Mouse (Mus musculus): ENCODE results near the gene Wwc2. TPM values are rescaled to one million over a fixed set of nuclear protein-coding genes. Genes with fewer than 3 reads are reported as not detected.

Wwc2 gene
- polyA plus RNA-seq, 1 experiment from 2014 or later: 8.0 TPM

DNA sequence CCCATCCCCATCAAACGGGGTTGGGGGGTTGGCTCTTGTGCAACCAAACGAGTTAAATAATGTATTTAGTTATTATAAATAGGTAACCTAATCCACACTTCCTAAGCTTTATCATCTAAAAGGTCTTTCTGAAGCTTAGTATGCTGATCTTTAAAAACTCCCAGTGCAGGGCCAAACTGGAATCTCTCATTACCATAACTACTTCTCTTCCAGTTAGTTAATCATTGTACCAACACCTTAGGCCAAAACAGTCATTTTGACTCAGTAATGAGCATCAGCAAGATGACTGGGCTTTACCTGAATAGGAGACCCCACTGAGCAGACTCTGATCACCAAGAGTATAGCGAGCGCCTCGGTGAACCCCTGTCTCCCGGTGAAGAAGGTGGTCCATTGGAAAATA lies 4.7 kb upstream of the Wwc2 start:
- no peaks in the 10 kb centered on the region for H3K9me3 ChIP-seq (replicated peaks; ENCODE audit: control insufficient read depth, low read length)
- ATAC-seq (ENCODE audit: insufficient read depth, low FRiP score): no peak
- H3K4me1 ChIP-seq (ENCODE audit: control insufficient read depth, insufficient read depth, low read length): peaks cover 13% of the 10 kb centered on the region
- no peak overlapping the region for H3K27ac ChIP-seq (ENCODE audit: low read length)
- H3K4me2 ChIP-seq (ENCODE audit: low read depth, low read length): peak overlapping the region; percentile 52
- no peaks in the 10 kb centered on the region for H3K36me3 ChIP-seq (ENCODE audit: control insufficient read depth, insufficient read depth, low read length)
- H3K4me3 ChIP-seq (replicated peaks; ENCODE audit: low read length): 0 out of 2 replicates have a peak overlapping the region, but pooled peaks have one; percentile 27
- WGBS: 72% methylated on average over 6 of the region's 6 CpGs
- no peak overlapping the region for H3K9ac ChIP-seq (ENCODE audit: low read length)
- H3K27me3 ChIP-seq (ENCODE audit: control insufficient read depth, insufficient read depth, low read length): no peaks in the 10 kb centered on the region

DNA sequence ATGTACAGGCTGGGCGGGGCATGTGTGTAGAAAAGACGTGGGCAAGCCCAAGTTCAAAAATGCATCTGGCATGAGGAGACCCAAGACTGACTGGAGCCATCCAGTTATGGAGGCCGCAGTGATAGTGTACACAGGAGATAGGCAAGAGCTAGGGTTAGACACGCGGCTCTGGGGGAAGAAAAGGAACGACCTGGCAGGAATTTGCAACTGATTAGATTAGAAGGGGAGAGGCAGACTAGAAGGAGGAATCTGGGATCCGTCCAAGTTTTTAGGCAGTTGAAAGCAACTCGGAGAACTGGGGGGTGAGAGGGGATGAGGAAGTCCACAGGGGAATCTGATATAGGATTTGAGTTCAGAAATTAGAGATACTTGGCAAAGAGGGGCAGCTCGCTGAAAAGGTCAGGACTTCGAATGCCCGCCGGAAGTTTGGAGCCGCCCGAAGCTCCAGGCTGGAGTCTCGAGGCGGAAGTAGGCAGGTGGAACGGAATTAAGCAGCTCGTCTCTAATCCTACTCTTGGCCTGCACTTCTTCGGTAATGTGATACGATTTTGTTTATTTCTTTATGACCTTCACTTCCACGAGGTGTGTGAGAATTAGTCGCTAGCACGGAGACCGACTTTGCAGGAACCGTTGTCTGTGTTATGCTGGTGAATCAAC lies 4.0 kb upstream of the Wwc2 start:
- WGBS: 31% methylated on average over 25 of the region's 25 CpGs
- peak overlapping the region; percentile 27 for H3K4me3 ChIP-seq (replicated peaks; ENCODE audit: low read length)
- H3K27me3 ChIP-seq (ENCODE audit: control insufficient read depth, insufficient read depth, low read length): no peaks in the 10 kb centered on the region
- peak overlapping the region; percentile 38; the same call in 1 of the 2 replicates for H3K9ac ChIP-seq (ENCODE audit: low read length)
- no peak overlapping the region for H3K27ac ChIP-seq (ENCODE audit: low read length)
- peak overlapping the region; percentile 52 for H3K4me2 ChIP-seq (ENCODE audit: low read depth, low read length)
- ATAC-seq (ENCODE audit: insufficient read depth, low FRiP score): no peak
- peaks cover 13% of the 10 kb centered on the region for H3K4me1 ChIP-seq (ENCODE audit: control insufficient read depth, insufficient read depth, low read length)
- H3K9me3 ChIP-seq (replicated peaks; ENCODE audit: control insufficient read depth, low read length): no peaks in the 10 kb centered on the region
- no peaks in the 10 kb centered on the region for H3K36me3 ChIP-seq (ENCODE audit: control insufficient read depth, insufficient read depth, low read length)

DNA sequence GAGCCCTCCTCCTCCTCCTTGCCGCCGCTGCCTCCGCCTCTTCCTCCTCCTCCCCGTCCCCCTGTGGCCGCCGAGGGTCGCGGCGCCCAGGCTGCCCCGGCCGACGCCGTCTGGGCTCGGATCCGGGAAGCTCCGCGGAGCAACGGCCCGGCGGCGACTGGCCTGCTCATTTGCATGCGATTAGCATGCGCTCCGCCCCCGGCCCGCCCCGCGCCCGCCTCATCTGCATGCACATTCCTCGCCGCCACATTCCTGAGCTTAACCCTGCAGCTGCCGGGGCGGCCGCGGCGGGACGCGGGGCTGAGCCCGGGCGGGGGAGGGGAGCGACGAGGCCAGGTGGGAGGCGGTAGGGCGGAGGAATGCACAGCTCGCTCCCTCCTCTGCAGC lies 345 bp downstream of the Wwc2 start:
- peak; percentile 95 for ATAC-seq (ENCODE audit: insufficient read depth, low FRiP score)
- Histone ChIP-seq H3K27ac (ENCODE audit: low read length) (peak overlapping the region; percentile 95), H3K27me3 (ENCODE audit: control insufficient read depth, insufficient read depth, low read length) (no peaks in the 10 kb centered on the region), H3K36me3 (ENCODE audit: control insufficient read depth, insufficient read depth, low read length) (no peaks in the 10 kb centered on the region), H3K9me3 (replicated peaks; ENCODE audit: control insufficient read depth, low read length) (no peaks in the 10 kb centered on the region), H3K4me3 (replicated peaks; ENCODE audit: low read length) (peak overlapping the region; percentile 83), H3K4me2 (ENCODE audit: low read depth, low read length) (peak overlapping the region; percentile 85), H3K4me1 (ENCODE audit: control insufficient read depth, insufficient read depth, low read length) (peaks cover 36% of the 10 kb centered on the region), H3K9ac (ENCODE audit: low read length) (peak overlapping the region; percentile 96)
- WGBS: 2% methylated on average over 31 of the region's 45 CpGs

DNA sequence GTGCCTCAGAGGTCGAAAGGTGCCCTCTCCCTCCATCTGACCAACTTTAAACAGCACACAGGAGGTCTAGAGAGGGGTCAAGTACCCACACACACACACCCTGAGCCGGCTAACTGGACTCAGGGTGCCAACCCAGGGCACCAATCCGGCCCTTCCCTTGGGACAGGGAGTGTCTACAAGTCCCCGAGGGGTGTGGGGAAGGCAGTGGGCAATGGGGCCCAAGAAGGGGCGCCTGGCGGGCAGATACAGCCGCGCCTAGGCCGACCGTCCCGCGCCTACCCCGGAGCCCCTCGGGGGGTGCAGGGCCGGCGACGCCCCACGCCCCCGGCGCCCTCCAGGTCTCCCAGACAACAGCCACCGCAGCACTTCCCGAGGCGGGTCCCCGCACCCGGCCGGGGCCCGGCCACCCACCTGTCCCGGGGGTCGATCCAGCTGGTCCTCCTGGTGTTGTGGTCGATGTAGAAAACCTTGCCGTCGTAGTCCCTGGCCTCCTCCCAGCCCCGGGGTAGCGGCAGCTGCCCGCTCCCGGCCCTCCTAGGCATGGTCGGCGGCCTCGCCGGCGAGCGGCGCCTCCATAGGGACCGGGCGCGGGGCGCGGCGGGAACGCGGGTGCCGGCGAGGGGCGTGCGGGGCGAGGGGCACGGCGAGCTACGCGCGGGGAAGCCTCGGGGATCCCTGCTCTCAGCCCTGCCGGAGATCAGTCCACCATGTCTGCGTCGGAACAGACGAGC lies 904 bp downstream of the Wwc2 start:
- Histone ChIP-seq H3K4me2 (ENCODE audit: low read depth, low read length) (peak overlapping the region; percentile 85), H3K4me3 (replicated peaks; ENCODE audit: low read length) (peak overlapping the region; percentile 83), H3K27me3 (ENCODE audit: control insufficient read depth, insufficient read depth, low read length) (no peaks in the 10 kb centered on the region), H3K9me3 (replicated peaks; ENCODE audit: control insufficient read depth, low read length) (no peaks in the 10 kb centered on the region), H3K36me3 (ENCODE audit: control insufficient read depth, insufficient read depth, low read length) (no peaks in the 10 kb centered on the region), H3K27ac (ENCODE audit: low read length) (peak overlapping the region; percentile 95), H3K9ac (ENCODE audit: low read length) (peak overlapping the region; percentile 96), H3K4me1 (ENCODE audit: control insufficient read depth, insufficient read depth, low read length) (peaks cover 38% of the 10 kb centered on the region)
- ATAC-seq (ENCODE audit: insufficient read depth, low FRiP score): peak; percentile 12; the same call in 1 of the 2 replicates
- under 1% methylated on average over 62 of the region's 66 CpGs for WGBS

DNA sequence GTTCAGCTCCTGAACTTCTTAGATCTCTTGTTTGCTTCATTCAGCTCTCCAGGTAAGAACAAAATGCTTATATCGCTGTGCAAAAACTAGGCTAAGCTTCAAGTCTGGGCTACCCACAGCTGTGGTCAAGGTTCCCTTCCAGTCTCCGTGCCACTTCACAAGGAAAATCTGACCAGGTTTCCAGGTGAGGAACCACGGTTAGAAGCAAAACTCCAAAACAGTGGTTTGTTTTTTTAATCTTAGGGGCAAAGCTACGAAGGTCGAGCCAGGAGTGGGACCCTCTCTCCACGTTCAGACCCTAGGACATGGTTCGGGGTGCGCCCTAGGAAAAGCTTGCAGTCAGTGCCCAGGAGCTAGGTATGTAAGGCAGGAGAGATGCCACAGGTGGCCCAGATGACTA lies 1.5 kb downstream of the Wwc2 start:
- 18% methylated on average over 8 of the region's 8 CpGs for WGBS
- Histone ChIP-seq H3K9me3 (replicated peaks; ENCODE audit: control insufficient read depth, low read length) (no peaks in the 10 kb centered on the region), H3K36me3 (ENCODE audit: control insufficient read depth, insufficient read depth, low read length) (no peaks in the 10 kb centered on the region), H3K27me3 (ENCODE audit: control insufficient read depth, insufficient read depth, low read length) (no peaks in the 10 kb centered on the region), H3K4me3 (replicated peaks; ENCODE audit: low read length) (peak overlapping the region; percentile 83), H3K27ac (ENCODE audit: low read length) (no peak overlapping the region), H3K4me1 (ENCODE audit: control insufficient read depth, insufficient read depth, low read length) (peaks cover 33% of the 10 kb centered on the region), H3K9ac (ENCODE audit: low read length) (peak overlapping the region; percentile 96), H3K4me2 (ENCODE audit: low read depth, low read length) (peak overlapping the region; percentile 85)
- no peak for ATAC-seq (ENCODE audit: insufficient read depth, low FRiP score)

DNA sequence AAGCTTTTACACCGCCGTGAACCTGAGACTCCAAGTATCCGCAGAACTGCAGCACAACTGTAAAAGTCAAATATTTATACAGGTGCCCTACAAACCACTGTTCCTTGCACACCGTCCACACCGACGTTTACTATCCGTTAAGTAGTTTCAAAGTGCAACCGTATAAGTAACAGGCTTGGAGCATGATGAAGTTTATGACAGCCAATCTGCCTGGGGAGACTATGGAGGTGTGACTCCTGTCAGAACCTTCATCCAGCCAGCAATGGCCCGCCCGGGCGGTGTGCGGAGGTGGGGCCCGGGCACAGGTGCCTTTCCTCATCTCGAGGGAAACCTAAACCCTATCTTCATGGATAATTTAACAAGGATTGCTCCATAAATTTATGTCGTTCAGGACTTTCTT lies 2.6 kb downstream of the Wwc2 start:
- ATAC-seq (ENCODE audit: insufficient read depth, low FRiP score): no peak
- H3K27me3 ChIP-seq (ENCODE audit: control insufficient read depth, insufficient read depth, low read length): no peaks in the 10 kb centered on the region
- 33% methylated on average over 15 of the region's 15 CpGs for WGBS
- no peaks in the 10 kb centered on the region for H3K36me3 ChIP-seq (ENCODE audit: control insufficient read depth, insufficient read depth, low read length)
- peak overlapping the region; percentile 27 for H3K4me2 ChIP-seq (ENCODE audit: low read depth, low read length)
- no peak overlapping the region for H3K9ac ChIP-seq (ENCODE audit: low read length)
- H3K4me1 ChIP-seq (ENCODE audit: control insufficient read depth, insufficient read depth, low read length): peaks cover 32% of the 10 kb centered on the region
- no peaks in the 10 kb centered on the region for H3K9me3 ChIP-seq (replicated peaks; ENCODE audit: control insufficient read depth, low read length)
- no peak overlapping the region for H3K27ac ChIP-seq (ENCODE audit: low read length)
- 0 out of 2 replicates have a peak overlapping the region, but pooled peaks have one; percentile 15 for H3K4me3 ChIP-seq (replicated peaks; ENCODE audit: low read length)

DNA sequence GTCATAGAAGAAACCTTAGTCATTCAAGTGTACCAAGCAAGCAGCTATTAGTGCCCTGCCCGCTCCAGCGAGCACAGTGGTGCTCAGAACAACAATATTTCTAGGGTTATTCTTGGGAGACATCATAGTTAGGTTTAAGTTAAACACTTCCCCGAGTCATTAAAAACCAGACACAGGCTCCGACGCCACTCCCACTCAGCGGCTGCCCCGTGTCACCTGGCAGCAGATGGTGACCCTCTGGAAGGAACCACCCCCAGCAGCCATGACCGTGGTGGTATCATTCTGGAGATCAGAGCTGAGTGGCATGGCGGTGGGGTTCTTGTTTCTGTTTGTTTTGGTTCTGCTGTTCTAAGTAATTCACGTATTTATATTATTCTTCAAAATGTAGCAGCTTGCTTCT lies 5.1 kb downstream of the Wwc2 start:
- H3K36me3 ChIP-seq (ENCODE audit: control insufficient read depth, insufficient read depth, low read length): no peaks in the 10 kb centered on the region
- H3K4me2 ChIP-seq (ENCODE audit: low read depth, low read length): no peak overlapping the region
- no peak overlapping the region for H3K9ac ChIP-seq (ENCODE audit: low read length)
- no peaks in the 10 kb centered on the region for H3K9me3 ChIP-seq (replicated peaks; ENCODE audit: control insufficient read depth, low read length)
- ATAC-seq (ENCODE audit: insufficient read depth, low FRiP score): no peak
- peak overlapping the region; percentile 59; the same call in 1 of the 2 replicates for H3K27ac ChIP-seq (ENCODE audit: low read length)
- no peak overlapping the region for H3K4me3 ChIP-seq (replicated peaks; ENCODE audit: low read length)
- H3K27me3 ChIP-seq (ENCODE audit: control insufficient read depth, insufficient read depth, low read length): no peaks in the 10 kb centered on the region
- peaks cover 26% of the 10 kb centered on the region for H3K4me1 ChIP-seq (ENCODE audit: control insufficient read depth, insufficient read depth, low read length)
- 49% methylated on average over 10 of the region's 10 CpGs for WGBS

DNA sequence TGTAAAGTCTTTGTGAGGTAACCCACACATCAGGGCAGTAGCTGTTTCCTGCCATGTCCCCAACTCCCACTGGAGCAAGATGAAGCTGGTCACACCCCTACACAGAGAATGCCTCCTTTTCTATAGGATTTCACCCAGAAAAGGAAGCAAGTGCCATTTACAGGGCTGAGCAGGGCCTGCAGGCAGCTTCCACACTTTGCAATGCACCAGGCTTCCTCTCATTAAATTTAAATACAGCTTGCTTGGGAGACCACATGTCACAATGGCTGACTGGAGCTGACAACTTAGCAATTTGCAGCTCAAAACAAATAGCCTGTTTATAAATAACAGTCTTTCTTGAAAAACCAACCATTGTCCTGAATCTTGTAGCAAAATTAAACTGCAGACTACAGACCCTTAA lies 5.5 kb downstream of the Wwc2 start:
- H3K4me1 ChIP-seq (ENCODE audit: control insufficient read depth, insufficient read depth, low read length): peaks cover 26% of the 10 kb centered on the region
- no peak overlapping the region for H3K4me2 ChIP-seq (ENCODE audit: low read depth, low read length)
- H3K27ac ChIP-seq (ENCODE audit: low read length): no peak overlapping the region
- ATAC-seq (ENCODE audit: insufficient read depth, low FRiP score): no peak
- H3K27me3 ChIP-seq (ENCODE audit: control insufficient read depth, insufficient read depth, low read length): no peaks in the 10 kb centered on the region
- no peaks in the 10 kb centered on the region for H3K36me3 ChIP-seq (ENCODE audit: control insufficient read depth, insufficient read depth, low read length)
- H3K9me3 ChIP-seq (replicated peaks; ENCODE audit: control insufficient read depth, low read length): no peaks in the 10 kb centered on the region
- no peak overlapping the region for H3K4me3 ChIP-seq (replicated peaks; ENCODE audit: low read length)
- no peak overlapping the region for H3K9ac ChIP-seq (ENCODE audit: low read length)

DNA sequence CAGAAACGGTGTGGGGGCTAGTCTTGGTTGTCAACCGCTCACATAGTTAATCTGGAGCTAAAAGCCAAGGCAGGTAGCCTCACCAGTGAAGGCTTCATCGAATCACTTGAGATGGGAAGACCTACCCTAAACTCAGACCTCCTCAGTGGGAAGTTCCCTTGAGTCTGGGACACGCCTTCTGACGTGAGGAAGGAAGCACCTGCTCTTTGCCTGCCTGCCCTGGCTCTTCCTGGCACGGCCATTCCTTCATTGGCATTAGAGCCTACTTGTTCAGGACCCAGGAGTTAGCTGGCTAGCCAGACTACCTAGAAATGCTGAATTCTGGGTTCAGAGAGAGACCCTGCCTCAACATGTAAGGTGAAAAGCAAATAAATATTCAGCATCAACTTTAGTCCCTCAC lies 9.6 kb downstream of the Wwc2 start:
- H3K27me3 ChIP-seq (ENCODE audit: control insufficient read depth, insufficient read depth, low read length): no peaks in the 10 kb centered on the region
- no peak overlapping the region for H3K4me2 ChIP-seq (ENCODE audit: low read depth, low read length)
- H3K4me1 ChIP-seq (ENCODE audit: control insufficient read depth, insufficient read depth, low read length): peaks cover 7% of the 10 kb centered on the region; the same call in 1 of the 2 replicates
- no peaks in the 10 kb centered on the region for H3K36me3 ChIP-seq (ENCODE audit: control insufficient read depth, insufficient read depth, low read length)
- 89% methylated on average over 6 of the region's 6 CpGs for whole genome bisulfite sequencing
- no peak overlapping the region for H3K4me3 ChIP-seq (replicated peaks; ENCODE audit: low read length)
- no peaks in the 10 kb centered on the region for H3K9me3 ChIP-seq (replicated peaks; ENCODE audit: control insufficient read depth, low read length)
- ATAC-seq (ENCODE audit: insufficient read depth, low FRiP score): no peak
- no peak overlapping the region for H3K27ac ChIP-seq (ENCODE audit: low read length)
- H3K9ac ChIP-seq (ENCODE audit: low read length): no peak overlapping the region

Data from stomach, embryonic 16.5 days (tissue).